Mouse (Mus musculus) T-helper 2 cell (primary cell): Measurements from ENCODE around the gene Il1r1.

Experiments
- in situ Hi-C: fragments of 300-600 bp; cut with MboI, MseI; formaldehyde crosslinking; loops from one replicate; pipeline ENCODE4 v1.15.1; 2025; ENCODE audit warnings: high pct_unique_total_duplicates

Il1r1 gene

GRCm38 (mm10) chr1:40231116-40231515 lies 6.2 kb downstream of the Il1r1 start:
- in situ Hi-C loops, result no loop called here

GRCm38 (mm10) chr1:40233217-40233616 lies 8.3 kb downstream of the Il1r1 start:
- in situ Hi-C loops, result no loop called here

- in situ Hi-C loops, result no loop called here
These were observed 8.7 kb downstream of the Il1r1 start for GRCm38 (mm10) chr1:40233621-40234020.

- in situ Hi-C loops, result no loop called here
These were observed 10.8 kb downstream of the Il1r1 start for GRCm38 (mm10) chr1:40235597-40236249.

GRCm38 (mm10) chr1:40236694-40237093 lies 11.8 kb downstream of the Il1r1 start:
- in situ Hi-C loops, result no loop called here

GRCm38 (mm10) chr1:40237094-40237493 lies 12.2 kb downstream of the Il1r1 start:
- in situ Hi-C loops, result no loop called here

GRCm38 (mm10) chr1:40240353-40241092 lies 15.6 kb downstream of the Il1r1 start:
- in situ Hi-C loops, result no loop called here

- in situ Hi-C loops, result no loop called here
These were observed 17.8 kb downstream of the Il1r1 start for GRCm38 (mm10) chr1:40242717-40243116.

- in situ Hi-C loops, result no loop called here
These were observed 18.7 kb downstream of the Il1r1 start for GRCm38 (mm10) chr1:40243561-40243998.

GRCm38 (mm10) chr1:40250425-40250824 lies 25.5 kb downstream of the Il1r1 start:
- in situ Hi-C loops, result no loop called here

- in situ Hi-C loops, result no loop called here
These were observed 27.6 kb downstream of the Il1r1 start for GRCm38 (mm10) chr1:40252507-40252906.

- in situ Hi-C loops, result no loop called here
These were observed 29.1 kb downstream of the Il1r1 start for GRCm38 (mm10) chr1:40253940-40254339.

- in situ Hi-C loops, result no loop called here
These were observed 29.6 kb downstream of the Il1r1 start for GRCm38 (mm10) chr1:40254347-40255057.

GRCm38 (mm10) chr1:40262441-40263121 lies 37.7 kb downstream of the Il1r1 start:
- in situ Hi-C loops, result no loop called here

- in situ Hi-C loops, result no loop called here
These were observed 38.2 kb downstream of the Il1r1 start for GRCm38 (mm10) chr1:40263122-40263498.

GRCm38 (mm10) chr1:40263679-40264078 lies 38.8 kb downstream of the Il1r1 start:
- in situ Hi-C loops, result no loop called here

- in situ Hi-C loops, result no loop called here
These were observed 40.5 kb downstream of the Il1r1 start for GRCm38 (mm10) chr1:40265301-40265835.

- in situ Hi-C loops, result no loop called here
These were observed 41.8 kb downstream of the Il1r1 start for GRCm38 (mm10) chr1:40266431-40267260.

- in situ Hi-C loops, result no loop called here
These were observed 43.0 kb downstream of the Il1r1 start for GRCm38 (mm10) chr1:40267846-40268245.

- in situ Hi-C loops, result no loop called here
These were observed 43.7 kb downstream of the Il1r1 start for GRCm38 (mm10) chr1:40268536-40268935.

- in situ Hi-C loops, result no loop called here
These were observed 45.5 kb downstream of the Il1r1 start for GRCm38 (mm10) chr1:40270415-40270814.
